Mouse (Mus musculus) macrophage (primary cell): Measurements from ENCODE around the gene Kcnip4. TPM values are rescaled to one million over a fixed set of nuclear protein-coding genes. Genes with fewer than 3 reads are reported as not detected.

Experiments
- H3K27ac ChIP-seq: fragments of 350-480 bp; formaldehyde crosslinking; 2 replicates; pipeline ENCODE4 v1.9.0; 2021
- H3K36me3 ChIP-seq: fragments of 350-480 bp; formaldehyde crosslinking; 2 replicates; pipeline ENCODE4 v1.9.0; 2021; ENCODE audit errors: inconsistent target
- H3K4me3 ChIP-seq: fragments of 350-480 bp; formaldehyde crosslinking; 2 replicates; pipeline ENCODE4 v1.9.0; 2021; ENCODE audit errors: inconsistent target
- H3K79me2 ChIP-seq: fragments of 350-480 bp; formaldehyde crosslinking; 2 replicates; pipeline ENCODE4 v1.9.0; 2021; ENCODE audit errors: inconsistent target
- WGBS: methylation state at CpG from one replicate; pipeline ENCODE4 v1.1.7; 2026; ENCODE audit warnings: inconsistent platforms; ENCODE audit not compliant: missing documents; 5-methylcytosine and 5-hydroxymethylcytosine counted together
- polyA plus RNA-seq: library from polyadenylated mRNA; stranded (reverse); fragments of 250-400 nt; gene quantifications from 3 replicates; pipeline ENCODE4 v1.2.4, GENCODE M21; 2018; ENCODE audit warnings: inconsistent platforms

Kcnip4 gene
- polyA plus RNA-seq, 1 experiment from 2014 or later: not detected

GRCm38 (mm10) chr5:48340808-48341433 is 1183.8 kb downstream of the Kcnip4 start:
- Histone ChIP-seq H3K27ac (no peak overlapping the region), H3K4me3 (no peak overlapping the region), H3K36me3 (no peaks in the 10 kb centered on the region), H3K79me2 (no peaks in the 10 kb centered on the region)
- 88% methylated on average over 7 of the region's 7 CpGs for WGBS
